Mouse (Mus musculus) midbrain, postnatal 0 days (tissue): Measurements from ENCODE around the gene Kpna1. TPM values are rescaled to one million over a fixed set of nuclear protein-coding genes. Genes with fewer than 3 reads are reported as not detected.
"Not testable (repeated sequence)": the region's sequence is repeated elsewhere in the genome, so short reads cannot be mapped to it uniquely, and the experiment has no call there.

Experiments used
- ATAC-seq: fragments of 200-750 bp; cut with Nextera tagmentation; 2 replicates; pipeline ENCODE4 v1.8.0; 2017; ENCODE audit warnings: moderate number of reproducible peaks, mild to moderate bottlenecking, moderate TSS enrichment, moderate library complexity; ENCODE audit not compliant: low FRiP score
- DNase-seq: peaks from one replicate; pipeline ENCODE4 v3.0.0-alpha.2; 2015; ENCODE audit warnings: low spot score
- H3K27ac ChIP-seq: fragments of 300-500 bp; sonication (generic); 2 replicates; pipeline ENCODE4 v1.5.1; 2014; ENCODE audit warnings: low read depth, mild to moderate bottlenecking, low read length, mixed read lengths
- H3K27me3 ChIP-seq: fragments of 300-500 bp; sonication (generic); 2 replicates; pipeline ENCODE4 v1.6.1; 2014; ENCODE audit warnings: low read length, control low read depth, mixed read lengths; ENCODE audit not compliant: insufficient read depth
- H3K36me3 ChIP-seq: fragments of 300-500 bp; sonication (generic); 2 replicates; pipeline ENCODE4 v1.6.1; 2014; ENCODE audit warnings: low read length, control low read depth, mixed read lengths; ENCODE audit not compliant: insufficient read depth
- H3K4me1 ChIP-seq: fragments of 300-500 bp; sonication (generic); 2 replicates; pipeline ENCODE4 v1.6.1; 2014; ENCODE audit warnings: mild to moderate bottlenecking, control low read depth, antibody characterized with exemption, low read length, mixed read lengths; ENCODE audit not compliant: insufficient read depth
- H3K4me2 ChIP-seq: fragments of 300-500 bp; sonication (generic); 2 replicates; pipeline ENCODE4 v1.6.1; 2014; ENCODE audit warnings: low read depth, mild to moderate bottlenecking, low read length, mixed read lengths; ENCODE audit not compliant: poor library complexity, severe bottlenecking
- H3K4me3 ChIP-seq: fragments of 300-500 bp; sonication (generic); 2 replicates; pipeline ENCODE4 v1.5.1; 2014; ENCODE audit warnings: low read depth, mild to moderate bottlenecking, low read length, moderate library complexity
- H3K9ac ChIP-seq: fragments of 300-500 bp; sonication (generic); replicated peaks from 2 replicates; pipeline ENCODE4 v1.6.1; 2014; ENCODE audit warnings: mild to moderate bottlenecking, low read length, moderate library complexity, mixed read lengths; ENCODE audit not compliant: poor library complexity, severe bottlenecking
- H3K9me3 ChIP-seq: fragments of 300-500 bp; sonication (generic); 2 replicates; pipeline ENCODE4 v1.6.1; 2016; ENCODE audit warnings: low read length, control low read depth
- CTCF ChIP-seq: IDR thresholded peaks from 2 replicates; pipeline ENCODE4 v1.5.1; 2016; ENCODE audit warnings: antibody characterized with exemption, mild to moderate bottlenecking
- WGBS: fragments of 180-500 bp; shearing (Covaris S2); extraction: QIAGEN DNeasy Blood & Tissue Kit; methylation state at CpG from one replicate; pipeline ENCODE4 v1.1.7; 2014; 5-methylcytosine and 5-hydroxymethylcytosine counted together
- polyA plus RNA-seq: library from polyadenylated mRNA; unstranded; fragments of >200 nt; fragmentation: Nextera tagmentation; extraction: Ambion mirVana; gene quantifications from 2 replicates; pipeline ENCODE4 v1.2.1, GENCODE M21; 2015
- total RNA-seq: library from RNA; depleted of rRNA; stranded (reverse); fragments of >200 nt; gene quantifications from 2 replicates; pipeline ENCODE4 v1.2.3, GENCODE M21; 2014

The Kpna1 gene
- total and polyA plus RNA-seq, 2 experiments from 2014 or later: 61.6 to 68.5 TPM

- Histone ChIP-seq H3K27ac (peak overlapping the region; percentile 97), H3K9me3 (no peaks in the 10 kb centered on the region), H3K27me3 (no peaks in the 10 kb centered on the region), H3K4me2 (peak overlapping the region; percentile 58), H3K36me3 (no peaks in the 10 kb centered on the region), H3K4me3 (peak overlapping the region; percentile 81), H3K9ac (peak overlapping the region; percentile 91), H3K4me1 (no peaks in the 10 kb centered on the region; the same call in 1 of the 2 replicates)
- DNase-seq: peak; percentile 95
- ATAC-seq: peak; percentile 96
- no peak; the same call in 1 of the 2 replicates for TF ChIP-seq CTCF
- WGBS: under 1% methylated on average over 30 of the region's 54 CpGs
Observed at GRCm38 (mm10) chr16:35982902-35983516, 4.5 kb downstream of the Kpna1 start.

- no peaks in the 10 kb centered on the region for H3K36me3 ChIP-seq
- no peaks in the 10 kb centered on the region; the same call in 1 of the 2 replicates for H3K4me1 ChIP-seq
- peak overlapping the region; percentile 97 for H3K27ac ChIP-seq
- peak overlapping the region; percentile 81 for H3K4me3 ChIP-seq
- no peak for TF ChIP-seq CTCF
- peak overlapping the region; percentile 58 for H3K4me2 ChIP-seq
- peak; percentile 81 for ATAC-seq
- H3K27me3 ChIP-seq: no peaks in the 10 kb centered on the region
- DNase-seq: peak; percentile 60
- no peaks in the 10 kb centered on the region for H3K9me3 ChIP-seq
- peak overlapping the region; percentile 91 for H3K9ac ChIP-seq
- under 1% methylated on average over 27 of the region's 86 CpGs for WGBS
Observed at GRCm38 (mm10) chr16:35983517-35984101, 5.1 kb downstream of the Kpna1 start.

GRCm38 (mm10) chr16:35984471-35984870 lies 5.9 kb downstream of the Kpna1 start:
- no peaks in the 10 kb centered on the region for H3K36me3 ChIP-seq
- peak overlapping the region; percentile 81 for H3K4me3 ChIP-seq
- no peak for ATAC-seq
- no peaks in the 10 kb centered on the region; the same call in 1 of the 2 replicates for H3K4me1 ChIP-seq
- no peaks in the 10 kb centered on the region for H3K27me3 ChIP-seq
- H3K9me3 ChIP-seq: no peaks in the 10 kb centered on the region
- H3K4me2 ChIP-seq: peak overlapping the region; percentile 58
- no peak overlapping the region for H3K27ac ChIP-seq
- no peak for TF ChIP-seq CTCF
- no peak overlapping the region for H3K9ac ChIP-seq
- DNase-seq: no peak
- 47% methylated on average over 3 of the region's 3 CpGs for WGBS

GRCm38 (mm10) chr16:35987930-35988329 lies 9.4 kb downstream of the Kpna1 start:
- Histone ChIP-seq H3K9me3 (no peaks in the 10 kb centered on the region), H3K4me1 (no peaks in the 10 kb centered on the region; the same call in 1 of the 2 replicates), H3K9ac (no peak overlapping the region), H3K27ac (no peak overlapping the region), H3K4me3 (no peak overlapping the region), H3K27me3 (no peaks in the 10 kb centered on the region), H3K36me3 (no peaks in the 10 kb centered on the region), H3K4me2 (no peak overlapping the region)
- 93% methylated on average over 1 of the region's 1 CpGs for WGBS
- TF ChIP-seq CTCF: no peak
- no peak for DNase-seq
- ATAC-seq: no peak

GRCm38 (mm10) chr16:35992391-35992790 lies 13.8 kb downstream of the Kpna1 start:
- Histone ChIP-seq H3K9ac (no peak overlapping the region), H3K27ac (no peak overlapping the region), H3K27me3 (no peaks in the 10 kb centered on the region), H3K4me2 (no peak overlapping the region), H3K4me1 (no peaks in the 10 kb centered on the region), H3K4me3 (no peak overlapping the region), H3K36me3 (no peaks in the 10 kb centered on the region), H3K9me3 (no peaks in the 10 kb centered on the region)
- ATAC-seq (no peak), DNase-seq (no peak)
- no peak for TF ChIP-seq CTCF
- WGBS: 89% methylated on average over 1 of the region's 1 CpGs

- no peaks in the 10 kb centered on the region for H3K36me3 ChIP-seq
- DNase-seq (no peak), ATAC-seq (no peak)
- no peak overlapping the region for H3K27ac ChIP-seq
- TF ChIP-seq CTCF: no peak
- no peak overlapping the region for H3K9ac ChIP-seq
- H3K27me3 ChIP-seq: no peaks in the 10 kb centered on the region
- H3K4me2 ChIP-seq: no peak overlapping the region
- no peaks in the 10 kb centered on the region for H3K4me1 ChIP-seq
- no peak overlapping the region for H3K4me3 ChIP-seq
- 86% methylated on average over 3 of the region's 3 CpGs for WGBS
- no peaks in the 10 kb centered on the region for H3K9me3 ChIP-seq
Observed at GRCm38 (mm10) chr16:35993316-35993715, 14.8 kb downstream of the Kpna1 start.

- not testable (repeated sequence) for H3K4me1 ChIP-seq, H3K9me3 ChIP-seq, H3K27ac ChIP-seq
Observed at GRCm38 (mm10) chr16:35998852-35999251, 20.3 kb downstream of the Kpna1 start.

More at GRCm38 (mm10) chr16:35998852-35999251, 20.3 kb downstream of the Kpna1 start:
- H3K27me3 ChIP-seq, ATAC-seq, H3K9ac ChIP-seq, H3K4me3 ChIP-seq, DNase-seq, H3K36me3 ChIP-seq, H3K4me2 ChIP-seq: not testable (repeated sequence)
- 93% methylated on average over 4 of the region's 4 CpGs for WGBS
